Mouse (Mus musculus): ENCODE results near the gene Tmem201. TPM values are rescaled to one million over a fixed set of nuclear protein-coding genes. Genes with fewer than 3 reads are reported as not detected.
A peak's percentile ranks its signal among the peaks of the same experiment; 100 is the strongest.

The Tmem201 gene
- polyA plus RNA-seq, 2 experiments = 3.5 to 7.2 TPM

GRCm38 (mm10) chr4:149697506-149698196 lies 40.2 kb downstream of the Tmem201 start:
- Histone ChIP-seq H3K4me1 (replicated peaks; ENCODE audit: control insufficient read depth in 2 of 2, insufficient read depth in 2 of 2, low read length in 1 of 2) (peaks cover 8 to 12% of the 10 kb centered on the region in 2 experiments), H3K36me3 (replicated peaks; ENCODE audit: control insufficient read depth, insufficient read depth, low read depth) (no peaks in the 10 kb centered on the region), H3K9me3 (ENCODE audit: control insufficient read depth, low read length) (no peaks in the 10 kb centered on the region), H3K9ac (replicated peaks) (peak overlapping the region; percentile 67), H3K27me3 (ENCODE audit: control insufficient read depth, insufficient read depth, low read length) (no peaks in the 10 kb centered on the region), H3K4me3 (ENCODE audit: insufficient read depth in 1 of 2, low read depth in 2 of 2, low read length in 2 of 2) (peak overlapping the region; percentile 60 to 67), H3K27ac (no peak overlapping the region), H3K4me2 (ENCODE audit: low read depth) (peak overlapping the region; percentile 70)
- no peak for DNase-seq (ENCODE audit: low read depth in 3 of 3, low spot score in 3 of 3)
- peak; percentile 40 for ATAC-seq (ENCODE audit: insufficient read depth)
- 3% methylated on average over 15 of the region's 15 CpGs for WGBS (ENCODE audit: insufficient replicate concordance)
- TF ChIP-seq CTCF (IDR thresholded peaks at IDR 0.05; ENCODE audit: low read depth) (no peak), EP300 (IDR thresholded peaks at IDR 0.05; ENCODE audit: low read depth) (no peak)

- Histone ChIP-seq H3K4me3 (ENCODE audit: insufficient read depth in 1 of 2, low read depth in 2 of 2, low read length in 2 of 2) (peak overlapping the region; percentile 18 to 33; a peak in 3 of 4 replicates), H3K4me2 (ENCODE audit: low read depth) (peak overlapping the region; percentile 70), H3K9me3 (ENCODE audit: control insufficient read depth, low read length) (no peaks in the 10 kb centered on the region), H3K36me3 (replicated peaks; ENCODE audit: control insufficient read depth, insufficient read depth, low read depth) (no peaks in the 10 kb centered on the region), H3K4me1 (replicated peaks; ENCODE audit: control insufficient read depth in 2 of 2, insufficient read depth in 2 of 2, low read length in 1 of 2) (peaks cover 8 to 15% of the 10 kb centered on the region in 2 experiments), H3K9ac (replicated peaks) (no peak overlapping the region; the same call in 1 of the 2 replicates), H3K27me3 (ENCODE audit: control insufficient read depth, insufficient read depth, low read length) (no peaks in the 10 kb centered on the region), H3K27ac (no peak overlapping the region)
- 10% methylated on average over 16 of the region's 16 CpGs for WGBS (ENCODE audit: insufficient replicate concordance)
- DNase-seq (ENCODE audit: low read depth in 3 of 3, low spot score in 3 of 3) (no peak), ATAC-seq (ENCODE audit: insufficient read depth) (peak; percentile 9; the same call in 1 of the 2 replicates)
- TF ChIP-seq EP300 (IDR thresholded peaks at IDR 0.05; ENCODE audit: low read depth) (no peak), CTCF (IDR thresholded peaks at IDR 0.05; ENCODE audit: low read depth) (peak; percentile 30; the same call in 1 of the 2 replicates)
Measured at GRCm38 (mm10) chr4:149696189-149696971, 41.5 kb downstream of the Tmem201 start.

GRCm38 (mm10) chr4:149691368-149691767 lies 46.5 kb downstream of the Tmem201 start:
- H3K4me2 ChIP-seq (ENCODE audit: low read depth) = peak overlapping the region; percentile 37; the same call in 1 of the 2 replicates
- WGBS (ENCODE audit: insufficient replicate concordance) = 40% methylated on average over 8 of the region's 8 CpGs
- H3K9me3 ChIP-seq (ENCODE audit: control insufficient read depth, low read length) = no peaks in the 10 kb centered on the region

GRCm38 (mm10) chr4:149690828-149691280 lies 47.0 kb downstream of the Tmem201 start:
- Histone ChIP-seq H3K27me3 (ENCODE audit: control insufficient read depth, insufficient read depth, low read length) (no peaks in the 10 kb centered on the region), H3K9ac (replicated peaks) (no peak overlapping the region), H3K9me3 (ENCODE audit: control insufficient read depth, low read length) (no peaks in the 10 kb centered on the region), H3K27ac (no peak overlapping the region), H3K36me3 (replicated peaks; ENCODE audit: control insufficient read depth, insufficient read depth, low read depth) (no peaks in the 10 kb centered on the region), H3K4me3 (ENCODE audit: insufficient read depth in 1 of 2, low read depth in 2 of 2, low read length in 2 of 2) (no peak overlapping the region), H3K4me2 (ENCODE audit: low read depth) (peak overlapping the region; percentile 37), H3K4me1 (replicated peaks; ENCODE audit: control insufficient read depth in 2 of 2, insufficient read depth in 2 of 2, low read length in 1 of 2) (peaks cover 13 to 19% of the 10 kb centered on the region in 2 experiments)
- DNase-seq (ENCODE audit: low read depth in 3 of 3, low spot score in 3 of 3) = peak in 1 of 3 experiments; percentile 41
- TF ChIP-seq EP300 (IDR thresholded peaks at IDR 0.05; ENCODE audit: low read depth) = no peak
- TF ChIP-seq CTCF (IDR thresholded peaks at IDR 0.05; ENCODE audit: low read depth) = 0 out of 2 replicates have a peak, but pooled peaks have one; percentile 6
- peak; percentile 78; the same call in 1 of the 2 replicates for ATAC-seq (ENCODE audit: insufficient read depth)
- WGBS (ENCODE audit: insufficient replicate concordance) = 25% methylated on average over 8 of the region's 8 CpGs

More at GRCm38 (mm10) chr4:149691368-149691767, 46.5 kb downstream of the Tmem201 start:
- DNase-seq (ENCODE audit: low read depth in 3 of 3, low spot score in 3 of 3) (no peak), ATAC-seq (ENCODE audit: insufficient read depth) (no peak)
- Histone ChIP-seq H3K36me3 (replicated peaks; ENCODE audit: control insufficient read depth, insufficient read depth, low read depth) (no peaks in the 10 kb centered on the region), H3K4me1 (replicated peaks; ENCODE audit: control insufficient read depth in 2 of 2, insufficient read depth in 2 of 2, low read length in 1 of 2) (peaks cover 13 to 20% of the 10 kb centered on the region in 2 experiments), H3K9ac (replicated peaks) (no peak overlapping the region), H3K27ac (no peak overlapping the region), H3K27me3 (ENCODE audit: control insufficient read depth, insufficient read depth, low read length) (no peaks in the 10 kb centered on the region), H3K4me3 (ENCODE audit: insufficient read depth in 1 of 2, low read depth in 2 of 2, low read length in 2 of 2) (no peak overlapping the region)
- TF ChIP-seq EP300 (IDR thresholded peaks at IDR 0.05; ENCODE audit: low read depth) (no peak), CTCF (IDR thresholded peaks at IDR 0.05; ENCODE audit: low read depth) (no peak)

Measured in liver, embryonic 14.5 days (tissue).